Mouse (Mus musculus) CH12.LX (cell line): ENCODE data around the gene Gne.

Source experiments
- CTCF ChIP-seq, 2 experiments: IDR thresholded peaks in 1 of 2; conservative IDR thresholded peaks in 1 of 2; 2 replicates each; pipeline ENCODE4 v1.5.1; 2011 to 2012; ENCODE audit warnings: low read depth in 2 of 2, low read length in 2 of 2, improper control_type of control experiment in 1 of 2, inconsistent platforms in 1 of 2, mild to moderate bottlenecking in 1 of 2, moderate library complexity in 1 of 2
- MAX ChIP-seq: IDR thresholded peaks from 2 replicates; pipeline ENCODE4 v1.6.1; 2011; ENCODE audit warnings: low read length, improper control_type of control experiment
- RCOR1 ChIP-seq: conservative IDR thresholded peaks from 2 replicates; pipeline ENCODE4 v1.6.1; 2012; ENCODE audit warnings: low read depth, mild to moderate bottlenecking, inconsistent platforms, low read length, improper control_type of control experiment
- SIN3A ChIP-seq: IDR thresholded peaks from 2 replicates; pipeline ENCODE4 v1.6.1; 2012; ENCODE audit warnings: low read length, improper control_type of control experiment, inconsistent platforms

DNA sequence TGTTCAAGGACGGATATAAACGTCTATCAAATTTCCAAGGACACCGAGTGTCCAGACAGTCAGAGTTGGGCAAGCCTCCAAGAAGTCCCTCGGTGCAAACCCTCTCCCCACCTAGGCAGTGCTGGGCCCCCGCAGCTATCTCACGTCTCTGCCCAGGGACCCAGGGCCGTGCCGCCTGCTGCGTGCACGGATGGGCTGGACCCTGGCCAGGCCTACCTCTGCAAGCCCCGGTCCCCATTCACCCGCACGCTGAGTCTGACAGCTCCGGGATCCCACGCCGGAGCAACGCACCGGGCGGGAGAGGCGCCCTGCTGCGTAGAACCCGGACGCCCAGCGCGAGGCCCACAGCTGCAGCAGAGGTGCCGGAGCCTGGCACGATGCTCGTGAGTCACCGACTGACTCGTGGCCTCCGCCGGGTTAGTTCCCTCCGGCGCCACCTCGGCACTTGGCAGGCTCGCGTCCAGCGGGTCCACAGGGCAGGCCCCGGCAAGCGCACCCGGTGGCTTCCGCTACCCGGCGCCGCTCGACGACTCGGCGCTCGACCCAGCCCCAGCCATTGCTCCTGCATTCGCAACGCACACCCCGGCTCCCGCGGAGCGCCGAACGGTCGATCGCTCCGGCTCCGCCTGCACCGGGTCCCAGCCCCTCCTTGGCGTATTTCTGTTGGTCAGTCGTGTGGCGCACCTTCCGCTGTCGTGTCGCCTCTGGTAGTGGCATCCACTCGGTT is 11.7 kb downstream of the Gne start:
- peak; percentile 85; the same call in 1 of the 2 replicates for TF ChIP-seq MAX
- TF ChIP-seq CTCF (conservative IDR thresholded peaks at IDR 0.05 in 1 of 2, IDR thresholded peaks at IDR 0.05 in 1 of 2; ENCODE audit: low read depth in 2 of 2, low read length in 2 of 2), result no peak
- TF ChIP-seq RCOR1, result 0 out of 2 replicates have a peak, but pooled peaks have one; percentile 29
- TF ChIP-seq SIN3A, result peak; percentile 94
